Mouse (Mus musculus) ovary, postnatal 14 days (tissue): Measurements from ENCODE around the gene Vasn.
"Not testable (repeated sequence)": the region's sequence is repeated elsewhere in the genome, so short reads cannot be mapped to it uniquely, and the experiment has no call there.

Source experiments
- DNase-seq: peaks from one replicate; pipeline ENCODE4 v3.0.0; 2022; ENCODE audit warnings: low spot score

Gene Vasn

DNA sequence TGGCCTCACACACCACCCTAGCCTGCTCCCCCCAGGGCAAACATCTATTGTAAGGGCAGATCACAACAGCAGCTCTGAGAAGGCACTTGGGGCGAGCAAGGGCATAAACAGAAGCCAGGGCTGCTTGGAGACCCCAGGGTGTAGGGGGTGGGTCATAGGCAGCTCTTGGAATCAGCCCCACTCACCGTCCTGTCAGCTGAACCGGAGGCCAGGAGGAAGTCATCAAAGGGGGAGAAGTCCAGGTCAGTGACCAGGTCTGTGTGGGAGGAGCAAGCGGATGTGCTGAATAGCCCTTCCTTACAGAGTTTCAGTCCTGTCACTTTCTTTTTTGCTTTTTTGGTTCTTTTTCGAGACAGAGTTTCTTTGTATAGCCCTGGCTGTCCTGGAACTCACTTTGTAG lies 30.6 kb downstream of the Vasn start:
- no peak for DNase-seq

DNA sequence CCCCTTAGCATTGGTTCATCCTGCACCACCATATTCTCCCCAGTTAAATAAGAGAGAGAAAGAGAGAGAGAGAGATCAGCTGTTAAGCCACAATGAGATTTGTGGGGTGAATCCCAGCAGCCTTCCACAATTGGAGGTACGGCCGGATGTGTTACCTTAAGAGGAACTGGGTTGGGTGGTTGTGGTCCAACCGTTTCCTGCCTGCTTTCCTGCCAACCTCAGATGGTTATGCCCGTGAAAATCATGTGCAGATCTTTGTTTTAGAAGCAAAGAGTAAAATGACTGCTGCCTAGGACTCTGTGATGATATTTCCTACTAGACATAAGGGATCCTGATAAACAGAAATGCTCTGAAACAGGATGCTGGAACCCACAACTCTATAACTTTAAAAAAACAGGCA lies 34.4 kb downstream of the Vasn start:
- no peak for DNase-seq

DNA sequence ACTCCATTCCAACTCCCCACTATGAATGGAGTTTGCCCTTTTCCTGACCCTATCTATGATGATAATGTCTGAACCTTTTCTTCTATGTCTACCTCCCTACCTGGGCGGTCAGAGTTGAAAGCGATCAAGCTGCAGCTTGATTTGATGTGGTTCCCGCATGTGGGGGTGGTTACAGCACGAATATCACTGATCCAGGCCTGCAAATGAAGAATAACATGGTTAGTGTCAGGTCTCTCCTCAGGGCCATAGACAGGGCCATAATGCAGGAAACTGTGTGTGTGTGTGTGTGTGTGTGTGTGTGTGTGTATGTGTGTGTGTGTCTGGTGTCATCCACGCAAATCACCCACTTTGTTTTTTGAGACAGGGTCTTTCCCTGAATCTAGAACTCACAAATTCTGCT lies 37.1 kb downstream of the Vasn start:
- DNase-seq, result no peak

DNA sequence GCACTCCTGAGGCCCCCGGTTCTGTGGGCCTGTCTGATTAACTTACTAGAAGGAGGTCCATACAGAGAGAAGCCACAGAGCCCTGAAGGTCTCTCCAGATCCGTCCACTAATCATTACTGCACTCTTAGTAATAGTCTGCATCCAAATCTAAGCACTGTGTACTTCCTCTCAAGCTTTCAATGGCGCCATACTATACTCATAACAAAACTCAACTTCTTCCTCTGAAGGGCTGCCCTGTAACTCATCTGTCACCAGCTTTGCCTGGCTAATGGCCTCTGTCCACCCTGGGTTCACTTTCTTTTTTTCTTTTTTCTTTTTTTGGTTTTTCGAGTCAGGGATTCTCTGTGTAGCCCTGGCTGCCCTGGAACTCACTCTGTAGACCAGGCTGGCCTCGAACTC lies 38.3 kb downstream of the Vasn start:
- no peak for DNase-seq

DNA sequence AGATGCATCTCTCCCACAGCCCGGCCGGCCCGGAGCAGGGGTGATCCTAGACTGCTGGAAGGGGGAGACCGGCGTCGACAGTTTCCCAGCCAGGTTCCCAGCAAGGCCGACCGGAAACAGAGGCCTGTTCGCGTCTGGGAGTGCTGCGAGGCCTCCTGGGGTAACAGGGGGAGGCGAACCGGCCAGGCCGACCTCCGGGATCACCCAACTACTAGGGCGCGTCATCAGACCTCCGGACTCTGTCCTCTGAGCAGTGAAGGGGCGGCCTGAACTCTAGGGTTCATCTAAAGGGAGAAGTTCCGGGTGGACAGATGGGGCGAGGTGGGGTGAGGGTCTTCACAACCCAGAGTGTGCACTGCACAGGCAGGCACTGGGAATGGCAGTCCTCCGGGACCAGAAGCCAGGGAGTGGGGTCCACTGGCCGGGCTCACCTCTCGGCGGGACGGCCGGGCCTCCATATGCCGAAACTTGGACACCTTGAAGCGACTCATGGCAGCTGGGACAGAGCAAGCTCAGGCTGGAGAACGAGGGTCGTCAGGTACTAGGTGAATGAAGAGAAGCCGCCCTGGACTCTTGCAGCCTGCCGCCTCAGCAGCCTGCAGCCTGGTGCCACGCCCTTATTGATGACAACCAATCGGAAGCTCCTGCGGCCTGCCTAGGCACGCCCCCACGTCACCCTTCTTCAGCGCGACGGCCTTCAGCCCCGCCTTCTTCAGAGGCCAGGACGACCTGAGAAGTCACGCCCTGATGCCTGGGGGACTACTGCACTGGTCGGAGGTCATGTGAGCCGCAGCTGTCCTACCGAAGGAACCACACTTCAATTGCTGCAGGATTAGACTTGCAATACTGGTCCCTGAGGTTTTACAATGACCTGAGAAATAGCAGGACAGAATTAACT lies 39.6 kb downstream of the Vasn start, which contains the start of gene Coro7:
Gene Coro7, minus strand, starts transcription at position 657 of the 898 bp plus-strand sequence.
- DNase-seq, result peak; percentile 75

- DNase-seq, result not testable (repeated sequence)
Measured at GRCm38 (mm10) chr16:4680922-4681455, 41.2 kb downstream of the Vasn start.

GRCm38 (mm10) chr16:4682628-4683179 lies 43.0 kb downstream of the Vasn start:
- DNase-seq, result no peak

GRCm38 (mm10) chr16:4683193-4683580 lies 43.4 kb downstream of the Vasn start:
- no peak for DNase-seq

DNA sequence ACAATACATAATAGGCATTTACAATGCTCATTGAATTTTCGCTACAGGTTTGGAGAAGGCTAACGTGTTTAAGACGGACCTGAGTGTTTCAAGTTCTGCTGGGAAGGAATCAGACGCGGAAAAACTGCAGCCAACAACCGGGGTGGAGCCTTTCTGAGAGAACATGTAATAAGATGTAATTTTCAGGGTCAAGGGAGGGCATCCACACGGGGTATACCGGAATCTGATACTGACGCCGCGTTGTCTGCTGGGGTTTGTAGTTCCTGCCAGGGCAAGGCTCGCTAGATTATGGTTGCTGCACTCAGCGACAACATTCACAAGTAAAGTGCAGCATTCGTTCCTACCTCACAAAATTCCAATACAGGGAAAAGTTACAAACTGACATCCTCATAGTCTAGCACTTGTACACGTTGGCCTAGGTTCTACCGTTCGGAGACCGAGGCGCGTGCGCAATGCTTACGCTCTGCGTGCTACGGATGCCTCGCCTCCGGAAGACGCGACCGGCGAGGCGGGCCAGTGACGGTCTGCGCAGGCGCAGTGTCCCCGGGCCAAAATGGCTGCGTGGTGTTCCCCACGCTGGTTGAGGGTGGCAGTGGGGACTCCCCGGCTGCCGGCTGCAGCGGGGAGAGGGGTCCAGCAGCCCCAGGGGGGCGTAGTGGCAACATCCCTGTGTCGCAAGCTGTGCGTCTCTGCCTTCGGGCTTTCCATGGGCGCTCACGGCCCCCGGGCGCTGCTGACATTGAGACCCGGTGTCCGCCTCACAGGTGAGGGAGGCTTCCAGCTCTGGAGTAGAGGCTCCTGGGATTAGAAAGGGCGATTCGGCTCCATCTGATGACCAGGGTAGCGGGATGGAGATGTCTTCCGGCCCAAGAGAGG lies 44.1 kb downstream of the Vasn start:
- DNase-seq, result peak; percentile 96

GRCm38 (mm10) chr16:4684457-4684791 lies 44.7 kb downstream of the Vasn start:
- no peak for DNase-seq

GRCm38 (mm10) chr16:4689371-4689770 lies 49.6 kb downstream of the Vasn start:
- not testable (repeated sequence) for DNase-seq
